Mouse (Mus musculus) regulatory T cell (primary cell): ENCODE results near the gene Otud5.
"Not testable (repeated sequence)": the region's sequence is repeated elsewhere in the genome, so short reads cannot be mapped to it uniquely, and the experiment has no call there.

Experiments used
- in situ Hi-C: fragments of 300-600 bp; cut with MboI, MseI; formaldehyde crosslinking; loops from one replicate; pipeline ENCODE4 v1.15.1; 2025; ENCODE audit warnings: high pct_unique_total_duplicates

The Otud5 gene

DNA sequence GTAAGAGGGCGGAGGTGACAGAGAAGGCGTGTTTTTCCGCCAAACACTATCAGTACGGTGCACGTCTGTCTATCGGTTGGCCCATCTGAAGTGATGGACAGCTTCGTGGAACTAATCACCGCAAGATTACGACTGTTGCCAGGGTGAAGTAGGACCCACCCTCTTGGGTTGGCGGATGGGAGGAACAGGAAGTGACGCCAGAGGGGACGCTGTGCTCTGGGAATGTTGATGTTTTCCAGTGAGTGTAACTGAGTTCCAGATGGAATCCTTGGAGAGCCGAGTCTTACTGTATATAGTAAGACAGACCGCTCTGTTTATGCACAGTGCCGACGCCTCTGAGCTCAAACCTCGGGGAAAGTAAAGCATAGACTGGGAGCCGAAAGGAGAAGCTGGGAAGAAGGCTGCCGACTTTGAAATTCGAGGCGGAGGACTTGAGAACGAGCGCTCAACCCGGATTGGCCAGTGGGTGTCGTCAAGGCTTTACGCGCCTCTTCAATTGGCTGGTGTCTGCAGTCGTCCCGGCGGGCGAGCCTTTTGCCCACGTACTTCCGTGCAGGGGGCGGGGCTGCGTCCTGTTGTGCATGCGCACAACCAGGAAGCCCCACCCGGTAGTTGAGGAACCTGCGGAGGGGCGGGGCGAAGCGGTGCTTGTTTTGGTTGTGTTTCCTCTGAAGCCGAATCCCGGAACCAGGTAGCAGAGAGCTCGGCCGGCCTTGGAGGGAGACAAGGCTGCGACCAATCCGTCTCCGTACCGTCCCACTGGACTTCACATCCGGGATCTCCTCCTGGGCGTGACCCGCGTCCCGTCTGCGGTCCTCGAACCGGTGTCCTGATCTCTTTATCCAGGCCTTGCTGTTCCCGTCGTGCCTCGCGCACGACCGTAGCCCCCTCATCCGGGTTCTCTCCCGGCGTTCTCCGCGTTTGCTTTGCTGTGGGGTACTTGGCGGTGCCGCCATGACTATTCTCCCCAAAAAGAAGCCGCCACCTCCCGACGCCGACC lies at the start of gene Otud5:
TSS of gene Otud5 (plus strand) at position 202 of the 1,000 bp plus-strand sequence.
- in situ Hi-C loops: no loop called here

DNA sequence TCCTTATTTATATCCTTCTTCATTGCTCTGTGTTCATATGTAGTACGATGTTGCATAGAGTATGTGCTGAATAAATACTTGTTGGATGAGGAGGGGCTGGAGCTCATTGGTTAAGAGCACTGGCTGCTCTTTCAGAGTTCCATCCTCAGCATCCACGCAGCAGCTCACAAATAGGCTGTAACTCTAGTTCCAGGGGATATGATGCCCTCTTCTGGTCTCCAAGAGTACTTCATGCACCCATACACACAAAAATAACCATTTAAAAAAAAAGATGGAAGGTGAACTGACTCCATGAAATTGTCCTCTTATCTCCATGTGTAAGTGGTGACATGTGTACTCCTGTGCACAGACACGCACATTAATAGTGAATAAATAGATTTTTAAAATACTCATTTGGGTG lies 47.8 kb upstream of the Otud5 start:
- in situ Hi-C loops: no loop called here

DNA sequence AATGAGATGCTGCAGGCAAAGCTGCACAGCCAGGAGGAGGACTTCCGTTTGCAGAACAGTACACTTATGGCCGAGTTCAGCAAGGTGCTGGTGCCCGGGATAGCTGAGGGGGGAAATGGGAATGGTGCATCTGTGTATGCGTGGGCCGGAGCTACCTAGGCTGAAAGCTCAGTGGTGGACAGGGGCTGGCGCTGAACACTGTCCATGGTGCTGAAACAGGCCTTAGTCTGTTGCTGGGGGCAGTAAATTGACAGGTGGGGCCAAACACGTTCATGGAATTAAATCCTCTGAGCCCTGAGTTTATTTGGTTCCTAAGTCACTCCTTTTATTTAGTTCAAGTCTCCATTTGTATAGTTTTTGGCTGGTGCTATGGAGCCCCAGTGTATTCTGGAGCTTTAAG lies 46.1 kb upstream of the Otud5 start:
- in situ Hi-C loops: no loop called here

DNA sequence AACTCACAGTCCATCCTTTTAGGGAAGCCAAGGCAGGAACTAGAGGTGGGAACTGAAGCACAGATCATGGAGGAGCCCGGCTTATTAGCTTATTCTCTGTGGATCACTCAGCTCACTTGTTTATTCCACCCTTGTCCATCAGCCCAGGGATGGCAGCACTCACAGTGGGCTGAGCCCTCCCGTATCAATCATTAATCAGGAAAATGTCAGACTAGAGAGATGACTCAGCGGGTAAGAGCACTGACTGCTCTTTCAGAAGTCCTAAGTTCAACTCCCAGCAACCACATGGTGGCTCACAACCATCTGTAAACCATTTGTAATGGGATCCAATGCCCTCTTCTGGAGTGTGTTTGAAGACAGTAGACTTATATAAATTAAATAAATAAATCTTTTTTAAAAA lies 43.8 kb upstream of the Otud5 start:
- in situ Hi-C loops: no loop called here

DNA sequence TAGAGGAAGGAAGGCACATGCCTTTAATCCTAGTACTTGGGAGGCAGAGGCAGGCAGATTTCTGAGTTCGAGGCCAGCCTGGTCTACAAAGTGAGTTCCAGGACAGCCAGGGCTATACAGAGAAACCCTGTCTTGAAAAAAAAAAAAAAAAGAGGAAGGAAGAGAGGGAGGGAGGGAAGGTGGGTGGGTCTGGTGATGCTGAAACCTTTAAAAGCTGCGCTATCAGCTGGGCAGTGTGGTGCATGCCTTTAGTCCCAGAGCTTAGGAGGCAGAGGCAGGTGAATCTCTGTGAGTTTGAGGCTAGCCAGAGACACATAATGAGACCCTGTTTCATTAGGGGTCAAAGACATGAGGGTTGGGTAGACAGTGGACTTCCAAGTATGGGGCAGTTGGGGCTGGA lies 39.0 kb upstream of the Otud5 start:
- in situ Hi-C loops: loop anchor here (10.0 kb wide), 1 partner anchor 707 kb away; no protein-coding TSS in a partner anchor

DNA sequence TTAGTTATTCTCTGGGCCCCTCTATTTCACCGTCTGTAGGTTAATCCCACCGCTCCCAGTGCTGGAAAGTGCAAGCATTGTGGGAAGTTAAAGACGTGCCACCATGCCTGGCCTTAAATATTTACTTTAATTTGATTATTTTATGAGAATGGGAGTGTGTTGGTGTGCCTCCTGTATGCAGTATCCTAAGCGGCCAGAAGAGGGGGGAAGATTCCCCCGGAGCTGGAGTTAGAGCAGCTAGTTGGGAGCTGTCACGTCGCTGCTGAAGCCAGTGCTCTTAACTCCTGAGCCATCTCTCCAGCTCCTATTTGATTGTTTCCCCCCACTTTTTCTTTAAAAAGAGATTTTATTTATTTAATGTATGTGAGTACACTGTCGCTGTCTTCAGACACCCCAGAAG lies 26.1 kb upstream of the Otud5 start:
- in situ Hi-C loops: not testable (repeated sequence)

DNA sequence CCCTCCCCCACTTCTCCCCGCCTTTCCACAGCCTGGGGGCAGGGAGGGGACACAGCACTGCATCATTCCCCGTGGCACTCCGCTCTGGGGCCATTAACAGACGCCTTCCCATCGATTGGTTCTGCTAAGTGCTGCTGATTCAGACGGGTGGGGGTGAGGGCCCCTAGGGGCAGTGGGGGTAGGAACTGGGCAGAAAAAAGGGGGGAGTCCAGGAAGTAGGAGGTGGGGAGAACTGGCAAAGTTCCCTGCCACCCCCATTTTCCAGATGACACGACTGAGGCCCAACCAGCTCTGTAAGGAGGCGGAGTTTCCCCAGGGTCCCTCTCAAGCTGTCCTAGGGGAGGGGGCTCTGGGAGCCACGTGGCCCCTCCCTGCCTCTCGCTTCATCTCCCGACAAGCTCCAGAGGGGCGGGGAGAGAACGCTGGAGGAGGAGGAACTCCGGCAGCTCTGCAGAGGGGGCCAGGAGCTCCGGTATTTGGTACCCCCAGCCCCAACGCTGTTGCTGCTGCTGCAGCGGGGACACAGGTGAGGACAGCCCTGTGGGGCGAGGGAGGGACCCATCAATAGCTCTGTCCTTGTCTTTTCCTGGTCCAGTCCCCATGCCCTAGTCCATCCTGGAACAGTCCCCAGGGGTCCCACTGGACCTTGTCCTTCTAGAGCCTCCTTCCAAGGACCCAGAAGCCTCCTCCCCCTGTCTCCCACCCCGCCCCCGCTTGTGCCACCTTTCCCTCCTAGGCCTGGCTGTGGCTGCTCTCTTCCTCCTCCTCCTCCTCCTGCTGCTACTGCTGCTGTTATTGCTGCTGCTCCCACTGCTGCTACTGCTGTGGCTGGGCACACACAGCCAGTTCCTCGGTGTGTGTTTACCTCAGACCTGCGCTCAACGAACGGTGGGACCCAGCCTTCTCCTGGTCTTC lies 19.0 kb upstream of the Otud5 start, which contains the start of gene Kcnd1:
TSS of gene Kcnd1 (plus strand) at position 425 of the 915 bp plus-strand sequence.
- in situ Hi-C loops: no loop called here

DNA sequence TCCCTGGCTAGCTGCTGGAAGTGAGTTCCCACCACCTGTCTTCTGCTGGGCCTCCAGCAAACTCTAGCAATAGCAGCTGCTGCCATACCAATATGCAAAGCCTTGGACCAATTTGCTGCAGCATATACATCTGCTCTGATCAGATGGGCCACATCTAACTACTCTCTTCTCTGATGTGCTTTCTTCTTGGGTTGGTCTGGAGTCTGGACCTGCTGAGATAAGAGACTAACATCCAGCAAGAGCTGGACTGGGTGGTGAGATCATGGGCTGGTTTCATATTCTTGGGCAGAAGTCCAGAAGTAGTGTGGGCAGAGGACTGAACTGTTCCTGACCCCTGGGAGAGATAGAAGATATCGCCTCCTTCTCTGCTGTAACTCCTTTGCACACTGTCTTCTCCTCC lies 4.0 kb upstream of the Otud5 start:
- in situ Hi-C loops: no loop called here

DNA sequence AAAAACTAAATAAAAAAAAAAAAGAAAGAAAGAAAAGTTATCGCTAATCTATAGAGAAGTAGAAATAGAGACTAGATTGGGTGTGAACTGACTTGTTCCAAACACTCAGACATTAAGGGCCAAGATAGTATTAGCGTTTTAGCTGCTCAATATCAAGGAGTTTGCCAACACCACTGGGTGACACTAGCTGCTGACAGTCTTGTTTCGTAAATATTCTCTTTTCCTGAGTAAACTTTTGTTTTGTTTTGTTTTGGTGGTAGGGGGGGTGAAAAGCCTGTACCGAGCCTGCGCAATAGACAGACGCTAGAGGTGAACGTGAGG lies 362 bp upstream of the Otud5 start:
- in situ Hi-C loops: no loop called here

DNA sequence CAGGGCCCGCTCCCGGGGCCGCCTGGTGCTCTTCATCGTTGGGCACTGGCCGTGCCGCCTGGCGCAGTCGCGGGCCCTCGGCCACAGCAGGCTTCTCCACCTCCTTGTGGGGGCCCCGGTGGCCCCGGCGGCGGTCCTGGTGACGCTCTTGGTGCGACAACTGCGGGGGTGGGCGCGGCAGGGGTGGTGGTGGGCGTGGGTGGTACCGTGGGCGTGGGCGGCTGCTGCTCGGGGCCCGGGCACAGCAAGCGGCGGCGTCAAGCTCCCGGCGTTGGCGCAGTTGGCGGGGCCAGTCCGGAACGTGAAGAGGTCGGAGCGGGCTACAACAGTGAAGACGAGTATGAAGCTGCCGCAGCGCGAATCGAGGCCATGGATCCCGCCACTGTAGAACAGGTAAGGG lies 1.2 kb downstream of the Otud5 start:
- in situ Hi-C loops: no loop called here

DNA sequence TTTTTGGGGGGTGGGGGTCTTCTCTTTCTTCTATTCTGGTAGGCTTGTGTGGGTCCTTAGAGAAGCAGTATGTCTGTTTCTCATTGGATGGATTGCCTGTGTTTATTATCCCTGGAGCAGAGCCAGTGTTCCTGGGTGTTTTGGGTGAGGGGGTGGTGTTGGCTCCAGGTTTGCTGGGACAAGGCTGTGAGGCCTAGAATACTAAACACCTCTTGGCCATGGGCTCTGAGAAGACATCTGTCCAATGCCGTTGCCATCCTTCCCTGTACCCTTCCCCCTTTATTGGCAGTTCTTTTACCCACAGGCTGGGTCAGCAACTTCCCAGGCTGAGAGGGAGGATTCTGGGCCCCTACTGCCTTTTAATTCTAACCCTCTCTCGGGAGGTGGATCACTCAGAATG lies 6.7 kb downstream of the Otud5 start:
- in situ Hi-C loops: no loop called here

DNA sequence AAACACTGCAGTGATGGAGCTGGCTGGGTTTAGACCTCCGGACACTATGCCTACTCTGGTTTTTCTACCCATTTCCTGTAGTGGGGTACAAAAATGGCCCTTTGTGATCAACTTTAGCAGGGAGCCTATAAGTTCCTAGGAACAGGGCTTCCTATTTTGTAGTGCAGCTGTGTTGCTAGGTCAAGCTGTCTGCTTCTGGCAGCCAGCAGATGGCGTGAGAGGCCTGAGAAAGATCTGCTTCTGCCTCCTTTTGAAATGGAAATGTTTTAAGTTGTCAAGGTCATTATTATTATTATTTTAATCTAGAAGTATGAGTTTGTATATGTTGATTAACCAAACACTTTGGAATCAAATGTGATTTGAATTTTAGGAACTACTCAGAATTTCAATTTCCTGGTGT lies 13.4 kb downstream of the Otud5 start:
- in situ Hi-C loops: no loop called here

DNA sequence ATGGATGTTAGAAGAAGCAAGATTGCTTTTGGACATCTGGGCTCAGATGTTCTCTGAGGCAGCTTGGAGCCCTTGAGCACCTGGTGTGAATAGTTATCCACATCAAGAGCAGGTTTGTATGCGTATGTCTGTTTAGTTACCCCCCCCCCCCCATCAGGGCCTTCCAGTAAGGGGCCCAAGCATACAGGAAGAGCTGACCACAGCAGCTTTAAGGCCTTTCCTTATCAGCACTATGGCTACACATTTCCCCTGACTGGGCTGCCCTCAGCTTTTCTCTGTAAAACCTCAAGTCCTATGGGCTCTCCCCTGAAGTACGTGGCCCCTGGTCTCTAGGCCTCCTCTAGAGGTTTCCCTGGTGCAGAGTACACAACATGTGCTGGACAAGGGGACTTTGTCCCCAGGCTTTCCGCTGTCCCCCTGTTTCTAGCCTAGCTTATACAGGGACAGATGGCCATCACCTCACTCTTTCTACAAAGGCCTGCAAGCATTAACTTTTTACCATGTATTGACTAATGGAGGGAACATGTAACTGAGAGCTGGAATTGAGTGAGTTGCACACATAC lies 18.1 kb downstream of the Otud5 start:
- in situ Hi-C loops: no loop called here

DNA sequence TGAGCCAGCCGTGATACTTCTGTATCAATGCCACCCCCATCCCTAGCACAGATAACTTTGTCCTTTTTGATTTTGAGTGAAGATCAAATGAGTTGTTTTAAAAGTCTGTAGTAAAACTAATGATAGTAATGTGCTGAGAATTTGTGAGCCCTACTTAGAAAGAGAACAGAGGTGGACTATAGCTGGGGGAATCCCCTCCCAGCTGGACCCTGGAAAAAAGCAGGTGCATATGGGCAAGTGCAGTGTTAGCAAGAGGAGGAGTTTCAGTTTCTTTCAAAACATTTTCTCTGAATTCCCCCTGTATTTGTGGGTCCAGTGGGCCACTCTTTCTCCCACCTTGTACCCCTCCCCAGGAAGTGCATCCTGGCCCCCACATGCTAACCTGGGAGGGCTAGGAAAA lies 22.0 kb downstream of the Otud5 start:
- in situ Hi-C loops: no loop called here

DNA sequence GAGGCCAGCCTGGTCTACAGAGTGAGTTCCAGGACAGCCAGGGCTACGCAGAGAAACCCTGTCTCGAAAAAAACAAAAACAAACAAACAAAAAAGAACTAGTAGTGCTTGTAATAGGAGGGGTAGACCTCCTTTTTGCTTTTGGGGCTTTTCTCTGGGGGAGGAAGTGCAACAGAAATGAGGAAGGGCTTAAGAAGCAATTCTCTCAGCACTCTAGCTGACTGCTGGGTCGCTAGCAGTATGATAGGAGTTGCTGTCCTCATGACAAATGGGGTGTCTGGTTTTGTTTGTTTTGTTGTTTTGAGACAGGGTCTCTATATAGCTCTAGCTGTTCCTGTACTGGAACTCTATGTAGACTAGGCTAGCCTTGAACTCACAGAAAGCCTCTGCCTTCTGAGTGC lies 23.4 kb downstream of the Otud5 start:
- in situ Hi-C loops: no loop called here

DNA sequence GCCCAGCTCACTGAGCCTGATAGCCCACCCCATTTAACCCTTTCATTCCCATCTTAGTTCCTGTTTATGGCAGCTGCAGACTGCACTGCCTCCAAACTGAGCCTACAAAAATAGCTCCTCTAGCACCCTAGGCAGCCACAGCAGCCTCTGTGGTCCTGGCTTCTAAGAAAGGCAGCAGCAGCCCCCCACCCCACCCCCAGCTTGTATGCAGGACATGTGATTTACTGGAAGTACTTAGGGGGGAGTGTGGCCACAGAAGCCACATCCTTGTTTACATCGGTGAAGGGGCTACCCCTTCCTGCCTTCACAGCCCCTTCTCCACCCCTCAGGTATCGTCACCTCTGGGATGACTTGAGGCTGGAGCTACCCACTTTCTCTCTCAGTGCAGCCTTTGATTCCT lies 24.2 kb downstream of the Otud5 start:
- in situ Hi-C loops: no loop called here

DNA sequence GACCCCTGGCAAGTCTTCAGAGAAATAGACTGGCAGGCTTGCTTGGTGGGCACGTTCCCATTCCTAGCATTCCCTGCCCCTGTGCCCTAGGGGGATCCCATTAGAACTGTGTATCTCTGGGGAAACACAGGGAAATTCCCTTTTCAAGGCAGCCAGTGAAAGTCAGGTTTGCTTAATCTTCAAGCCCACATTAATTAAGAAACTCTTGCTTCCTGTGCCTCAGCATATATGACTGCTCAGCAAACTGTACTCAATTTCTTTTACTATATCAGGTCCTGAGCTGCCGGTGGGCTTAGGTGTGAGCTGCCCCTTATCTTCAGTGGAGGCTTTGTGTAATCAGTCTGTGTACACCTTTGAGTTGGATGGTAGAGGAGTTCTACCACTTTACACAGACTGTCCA lies 24.6 kb downstream of the Otud5 start:
- in situ Hi-C loops: no loop called here

DNA sequence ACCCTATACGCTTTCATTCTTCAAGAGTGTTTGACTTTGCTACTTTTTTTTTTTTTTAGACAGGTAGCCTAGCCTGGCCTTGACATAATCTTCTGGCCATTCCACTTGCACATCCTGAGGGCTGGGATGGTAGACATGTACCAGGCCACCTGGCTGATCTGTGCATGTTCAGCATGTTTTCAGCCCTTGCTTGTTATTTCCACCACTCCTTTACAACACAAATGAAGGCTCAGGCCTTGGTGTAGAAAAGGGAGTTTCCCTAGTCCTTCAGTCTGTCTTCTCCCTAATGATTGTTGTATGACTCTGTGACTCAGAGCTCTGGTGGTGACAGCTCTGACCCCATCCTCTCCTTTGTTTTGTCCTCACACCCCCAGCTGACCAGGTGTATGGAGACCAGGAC lies 26.0 kb downstream of the Otud5 start:
- in situ Hi-C loops: no loop called here

DNA sequence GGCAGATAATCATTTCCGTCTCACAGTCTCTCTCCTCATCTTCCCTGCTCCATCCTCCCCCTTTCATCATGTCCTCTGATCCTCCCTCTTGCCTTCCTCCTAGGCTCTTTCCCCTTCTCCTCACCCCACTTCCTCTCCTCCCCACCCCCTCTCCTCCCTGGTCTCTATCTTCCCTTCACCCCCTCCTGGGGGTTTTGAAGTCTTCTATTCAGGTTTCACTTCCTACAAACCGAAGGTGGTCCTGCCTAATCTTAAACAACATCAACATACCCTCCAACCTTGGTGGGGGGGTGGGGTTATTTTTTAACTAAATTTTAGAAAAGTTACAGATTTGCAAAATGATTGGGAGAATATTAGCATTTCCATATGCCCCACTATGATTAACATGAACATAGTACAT lies 27.3 kb downstream of the Otud5 start:
- in situ Hi-C loops: no loop called here

DNA sequence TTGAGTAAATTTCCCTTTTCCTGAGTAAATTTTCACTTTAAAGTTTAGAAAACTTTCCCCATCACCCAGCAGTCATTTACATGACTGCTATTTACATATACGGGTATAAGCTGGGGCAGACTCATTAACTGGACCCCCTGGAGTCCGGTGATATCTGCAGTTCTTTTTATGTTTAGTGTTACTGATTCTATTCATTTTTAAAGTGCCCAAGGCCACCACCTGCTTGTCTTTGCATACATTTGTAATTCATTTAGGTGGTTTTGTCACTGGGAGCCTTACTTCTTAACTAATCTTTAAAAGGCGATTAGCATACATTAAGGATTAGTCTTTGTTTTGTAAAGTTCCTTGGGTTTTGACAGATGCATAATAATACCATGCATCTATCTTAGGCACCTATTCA lies 28.7 kb downstream of the Otud5 start:
- in situ Hi-C loops: no loop called here

DNA sequence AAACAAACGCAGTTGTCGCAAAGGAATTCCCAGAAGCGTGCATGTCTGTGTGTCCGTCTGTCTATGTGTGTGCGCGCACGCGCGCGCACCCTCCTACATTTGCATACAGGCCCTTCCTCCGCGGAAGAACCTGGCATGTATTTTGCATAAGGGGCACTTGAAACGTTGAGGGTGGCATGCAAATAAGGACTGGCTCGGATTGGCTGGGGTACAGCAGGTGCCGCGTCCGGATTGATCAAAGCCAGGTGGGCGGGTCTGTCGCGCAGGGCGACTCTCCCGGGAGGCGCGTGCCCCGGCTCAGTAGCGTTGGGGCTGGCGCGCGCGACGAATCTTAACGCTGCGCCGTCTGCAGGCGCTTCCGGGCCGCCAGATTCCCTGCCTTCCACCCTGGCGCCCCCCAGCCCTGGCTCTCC lies 36.8 kb downstream of the Otud5 start, which contains the start of gene Pim2:
TSS of gene Pim2 (plus strand) at position 256 of the 413 bp plus-strand sequence.
- in situ Hi-C loops: no loop called here

DNA sequence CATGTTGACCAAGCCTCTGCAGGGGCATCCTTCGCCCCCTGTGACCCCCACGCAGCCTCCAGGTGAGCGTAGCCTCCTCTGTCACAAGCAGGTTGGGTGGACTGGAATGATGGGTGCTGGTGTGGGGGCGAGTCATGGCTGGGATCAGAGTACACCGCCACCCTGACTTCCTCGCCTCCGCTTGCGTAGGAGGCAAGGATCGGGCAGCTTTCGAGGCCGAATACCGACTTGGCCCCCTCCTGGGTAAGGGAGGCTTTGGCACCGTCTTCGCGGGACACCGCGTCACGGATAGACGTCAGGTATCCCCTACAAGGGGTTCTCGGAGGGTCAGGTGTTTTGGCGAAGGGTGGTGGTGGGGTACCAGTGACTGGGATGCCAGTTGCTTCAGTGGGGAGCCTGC lies 37.3 kb downstream of the Otud5 start:
- in situ Hi-C loops: no loop called here
